Mouse (Mus musculus) heart, postnatal 0 days (tissue): ENCODE measurements around the gene Mamdc4. TPM values are rescaled to one million over a fixed set of nuclear protein-coding genes. Genes with fewer than 3 reads are reported as not detected.

Experiments
- ATAC-seq: fragments of 200-750 bp; cut with Nextera tagmentation; 2 replicates; pipeline ENCODE4 v1.8.0; 2017; ENCODE audit warnings: low read depth, moderate number of reproducible peaks, moderate library complexity; ENCODE audit not compliant: insufficient read depth
- DNase-seq: peaks from one replicate; pipeline ENCODE4 v3.0.0-alpha.2; 2016; ENCODE audit warnings: low spot score
- H3K27ac ChIP-seq: fragments of 300-500 bp; sonication (generic); 2 replicates; pipeline ENCODE4 v1.5.1; 2014; ENCODE audit warnings: low read depth, mild to moderate bottlenecking
- H3K27me3 ChIP-seq: fragments of 300-500 bp; sonication (generic); 2 replicates; pipeline ENCODE4 v1.6.1; 2014; ENCODE audit warnings: low read length, mixed read lengths; ENCODE audit not compliant: control insufficient read depth, insufficient read depth
- H3K36me3 ChIP-seq: fragments of 300-500 bp; sonication (generic); replicated peaks from 2 replicates; pipeline ENCODE4 v1.6.1; 2014; ENCODE audit warnings: low read length, mixed read lengths; ENCODE audit not compliant: control insufficient read depth, insufficient read depth
- H3K4me1 ChIP-seq: fragments of 300-500 bp; sonication (generic); 2 replicates; pipeline ENCODE4 v1.6.1; 2014; ENCODE audit warnings: antibody characterized with exemption; ENCODE audit not compliant: control insufficient read depth, insufficient read depth
- H3K4me2 ChIP-seq: fragments of 300-500 bp; sonication (generic); 2 replicates; pipeline ENCODE4 v1.6.1; 2014; ENCODE audit warnings: low read depth, mild to moderate bottlenecking, low read length, moderate library complexity
- H3K4me3 ChIP-seq: fragments of 300-500 bp; sonication (generic); 2 replicates; pipeline ENCODE4 v1.5.1; 2014; ENCODE audit warnings: low read depth, low read length
- H3K9ac ChIP-seq: fragments of 300-500 bp; sonication (generic); replicated peaks from 2 replicates; pipeline ENCODE4 v1.6.1; 2014; ENCODE audit warnings: low read depth, low read length, mixed read lengths
- H3K9me3 ChIP-seq: fragments of 300-500 bp; sonication (generic); replicated peaks from 2 replicates; pipeline ENCODE4 v1.6.1; 2016; ENCODE audit warnings: low read length; ENCODE audit not compliant: control insufficient read depth
- CTCF ChIP-seq: IDR thresholded peaks from 2 replicates; pipeline ENCODE4 v1.5.1; 2016; ENCODE audit warnings: antibody characterized with exemption, control low read depth, low read depth
- EP300 ChIP-seq: IDR thresholded peaks from 2 replicates; pipeline ENCODE4 v1.6.1; 2016; ENCODE audit warnings: antibody characterized with exemption, low read depth
- WGBS: fragments of 180-500 bp; shearing (Covaris S2); extraction: QIAGEN DNeasy Blood & Tissue Kit; methylation state at CpG from one replicate; pipeline ENCODE4 v1.1.7; 2014; 5-methylcytosine and 5-hydroxymethylcytosine counted together
- polyA plus RNA-seq: library from polyadenylated mRNA; unstranded; fragments of >200 nt; fragmentation: Nextera tagmentation; extraction: Ambion mirVana; gene quantifications from 2 replicates; pipeline ENCODE4 v1.2.1, GENCODE M21; 2015
- total RNA-seq: library from RNA; depleted of rRNA; stranded (reverse); fragments of >200 nt; gene quantifications from 2 replicates; pipeline ENCODE4 v1.2.3, GENCODE M21; 2014; ENCODE audit warnings: low replicate concordance

The Mamdc4 gene
- total and polyA plus RNA-seq, 2 experiments from 2014 or later, result 0.14 to 1.7 TPM

DNA sequence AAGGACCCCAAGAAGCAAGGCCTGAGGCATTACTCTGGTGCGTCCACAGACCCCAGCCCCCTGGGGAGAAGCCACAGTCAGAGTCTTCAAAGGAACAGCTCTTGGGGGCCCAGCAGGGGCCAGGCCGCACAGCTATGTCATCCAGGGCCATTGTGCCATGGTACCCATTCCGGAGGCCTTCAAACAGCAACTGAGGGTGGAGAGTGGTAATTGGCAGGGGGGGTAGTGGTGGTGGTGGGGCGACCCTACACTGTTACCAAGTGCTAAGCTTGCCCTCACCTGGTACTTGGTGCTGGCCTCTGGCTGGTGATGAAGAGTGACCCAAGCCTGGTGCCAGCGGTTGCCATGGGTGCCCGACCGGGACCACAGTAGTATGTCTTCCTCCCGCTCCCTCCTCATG lies 8.9 kb downstream of the Mamdc4 start:
- 92% methylated on average over 8 of the region's 8 CpGs for WGBS
- H3K9ac ChIP-seq, result no peak overlapping the region
- no peak for DNase-seq
- no peak overlapping the region for H3K27ac ChIP-seq
- H3K4me2 ChIP-seq, result no peak overlapping the region
- no peaks in the 10 kb centered on the region for H3K4me1 ChIP-seq
- no peak for ATAC-seq
- peaks cover 65% of the 10 kb centered on the region for H3K36me3 ChIP-seq
- TF ChIP-seq CTCF, result no peak
- no peak for TF ChIP-seq EP300
- no peaks in the 10 kb centered on the region for H3K27me3 ChIP-seq
- H3K9me3 ChIP-seq, result no peaks in the 10 kb centered on the region
- H3K4me3 ChIP-seq, result no peak overlapping the region

DNA sequence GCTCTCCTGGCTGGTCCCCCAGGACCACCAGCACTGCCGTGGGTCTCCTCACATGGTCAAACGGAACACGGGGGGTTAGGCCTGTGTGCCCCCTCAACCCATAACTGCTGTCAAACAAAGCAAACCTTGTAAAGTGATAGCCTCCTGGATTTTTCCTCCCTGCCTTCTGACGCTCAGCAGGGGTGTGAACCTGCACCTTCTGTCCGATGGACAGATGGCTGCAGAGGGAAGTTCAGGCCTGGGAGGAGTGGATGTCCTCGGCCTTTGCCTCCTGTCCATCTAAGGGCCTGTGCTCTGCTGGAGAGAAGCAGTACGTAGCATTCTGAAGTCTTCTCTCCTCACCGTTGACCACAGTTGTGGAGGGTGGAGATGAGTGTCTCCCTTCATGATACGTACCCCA lies 12.7 kb downstream of the Mamdc4 start:
- H3K4me1 ChIP-seq, result peaks cover 11% of the 10 kb centered on the region; the same call in 1 of the 2 replicates
- H3K4me2 ChIP-seq, result no peak overlapping the region
- ATAC-seq (no peak), DNase-seq (no peak)
- peaks cover 62% of the 10 kb centered on the region for H3K36me3 ChIP-seq
- TF ChIP-seq CTCF, result no peak
- TF ChIP-seq EP300, result no peak
- no peak overlapping the region for H3K27ac ChIP-seq
- H3K9ac ChIP-seq, result no peak overlapping the region
- no peaks in the 10 kb centered on the region for H3K27me3 ChIP-seq
- WGBS, result 74% methylated on average over 9 of the region's 9 CpGs
- no peak overlapping the region for H3K4me3 ChIP-seq
- H3K9me3 ChIP-seq, result no peaks in the 10 kb centered on the region

DNA sequence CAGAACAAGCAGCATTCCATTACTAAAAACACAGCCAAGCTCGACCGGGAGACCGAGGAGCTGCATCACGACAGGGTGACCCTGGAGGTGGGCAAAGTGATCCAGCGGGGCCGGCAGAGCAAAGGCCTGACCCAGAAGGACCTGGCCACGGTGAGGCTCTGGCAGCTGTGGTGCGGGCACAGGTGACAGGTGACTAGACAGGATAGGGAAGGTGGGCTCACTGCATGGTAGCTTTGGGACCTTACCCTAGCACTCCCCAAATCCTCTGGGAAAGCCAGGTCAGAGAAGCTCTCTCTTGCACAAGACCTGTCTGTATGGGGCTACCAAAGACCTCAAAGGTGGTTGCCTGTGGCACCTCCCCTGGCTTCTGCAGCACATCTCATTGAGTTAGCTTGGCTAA lies 14.1 kb downstream of the Mamdc4 start:
- H3K36me3 ChIP-seq, result peaks cover 56% of the 10 kb centered on the region
- no peak for ATAC-seq

DNA sequence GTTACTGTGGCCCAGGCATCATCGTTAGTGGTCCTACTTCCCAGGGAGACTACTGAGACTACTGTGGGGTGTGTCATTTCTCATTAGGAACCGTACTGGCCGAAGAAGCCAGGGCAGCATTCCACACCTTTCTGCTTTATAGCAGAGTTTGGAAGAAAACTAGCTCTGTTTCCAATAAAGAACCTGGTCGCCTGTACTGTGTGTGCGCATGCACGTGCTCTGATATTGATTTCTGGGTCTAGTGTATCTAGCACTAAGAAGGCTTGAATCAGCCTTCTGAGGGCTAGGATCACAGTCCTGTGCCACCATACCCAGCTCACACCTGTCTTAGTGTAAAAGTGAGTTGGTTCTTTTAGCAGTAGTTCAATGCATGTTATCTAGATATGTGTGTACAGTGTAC lies 15.9 kb downstream of the Mamdc4 start:
- Histone ChIP-seq H3K4me1 (peaks cover 16% of the 10 kb centered on the region; the same call in 1 of the 2 replicates), H3K9ac (peak overlapping the region; percentile 89; the same call in 1 of the 2 replicates), H3K27me3 (no peaks in the 10 kb centered on the region), H3K36me3 (peaks cover 38% of the 10 kb centered on the region), H3K4me3 (peak overlapping the region; percentile 84; the same call in 1 of the 2 replicates), H3K4me2 (peak overlapping the region; percentile 88), H3K27ac (no peak overlapping the region), H3K9me3 (no peaks in the 10 kb centered on the region)
- DNase-seq, result no peak
- no peak for TF ChIP-seq EP300
- TF ChIP-seq CTCF, result no peak
- ATAC-seq, result no peak
- 58% methylated on average over 6 of the region's 6 CpGs for WGBS

More for the DNA sequence above, 14.1 kb downstream of the Mamdc4 start:
- Histone ChIP-seq H3K4me2 (no peak overlapping the region), H3K27me3 (no peaks in the 10 kb centered on the region), H3K9ac (no peak overlapping the region), H3K4me3 (no peak overlapping the region), H3K27ac (no peak overlapping the region), H3K9me3 (no peaks in the 10 kb centered on the region), H3K4me1 (peaks cover 16% of the 10 kb centered on the region; the same call in 1 of the 2 replicates)
- no peak for DNase-seq
- no peak for TF ChIP-seq EP300
- no peak for TF ChIP-seq CTCF
- 83% methylated on average over 8 of the region's 8 CpGs for WGBS

DNA sequence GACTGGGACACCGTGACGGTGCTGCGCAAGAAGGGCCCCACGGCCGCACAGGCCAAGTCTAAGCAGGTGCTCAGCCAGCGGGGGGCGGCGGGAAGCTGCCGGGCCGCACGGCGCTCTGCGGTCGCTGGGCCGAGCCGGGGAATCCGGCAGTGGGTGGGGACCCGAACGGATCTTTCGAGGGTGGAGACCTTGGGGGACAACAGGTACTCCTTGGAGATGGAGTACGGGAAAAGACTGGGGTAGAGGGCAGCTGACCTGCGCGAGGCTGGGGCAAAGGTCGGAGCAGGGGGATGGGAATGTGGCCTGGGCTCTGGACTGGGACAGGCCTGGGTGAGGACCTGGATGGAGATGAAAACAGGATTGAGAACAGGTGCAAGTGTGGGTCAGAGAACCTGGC lies 16.7 kb downstream of the Mamdc4 start:
- Histone ChIP-seq H3K9ac (peak overlapping the region; percentile 89), H3K9me3 (no peaks in the 10 kb centered on the region), H3K27ac (peak overlapping the region; percentile 61), H3K4me1 (peaks cover 16% of the 10 kb centered on the region; the same call in 1 of the 2 replicates), H3K4me3 (peak overlapping the region; percentile 84), H3K27me3 (no peaks in the 10 kb centered on the region), H3K4me2 (peak overlapping the region; percentile 88), H3K36me3 (peaks cover 30% of the 10 kb centered on the region)
- under 1% methylated on average over 24 of the region's 24 CpGs for WGBS
- TF ChIP-seq EP300, result no peak
- TF ChIP-seq CTCF, result no peak
- ATAC-seq (peak; percentile 18), DNase-seq (no peak)
